Mouse (Mus musculus) adrenal gland, adult (tissue): Measurements from ENCODE around the gene Adamts12.

Experiments
- DNase-seq, 2 experiments: peaks; one replicate each; pipeline ENCODE4 v3.0.0; 2022 to 2023; ENCODE audit warnings: low spot score in 1 of 2; ENCODE audit not compliant: inconsistent age in 2 of 2

Gene Adamts12

DNA sequence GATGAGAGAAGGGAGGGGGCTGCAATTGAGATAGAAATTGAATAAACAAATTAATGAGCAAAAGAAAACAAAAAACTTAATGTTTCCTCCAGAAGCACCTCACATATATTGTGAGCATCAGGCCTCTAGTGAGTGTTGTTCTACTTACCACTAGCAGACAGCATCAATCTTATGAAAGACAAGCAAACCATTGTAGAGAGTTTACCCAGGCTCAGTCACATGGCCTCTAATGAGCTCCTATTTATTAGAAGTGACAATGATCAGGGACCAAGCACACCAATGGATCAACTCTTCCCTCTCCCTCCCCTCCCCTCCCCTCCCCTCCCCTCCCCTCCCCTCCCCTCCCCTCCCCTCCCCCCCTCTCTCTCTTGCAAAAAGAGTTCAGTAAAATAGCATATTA lies 218.6 kb downstream of the Adamts12 start:
- DNase-seq: no peak

DNA sequence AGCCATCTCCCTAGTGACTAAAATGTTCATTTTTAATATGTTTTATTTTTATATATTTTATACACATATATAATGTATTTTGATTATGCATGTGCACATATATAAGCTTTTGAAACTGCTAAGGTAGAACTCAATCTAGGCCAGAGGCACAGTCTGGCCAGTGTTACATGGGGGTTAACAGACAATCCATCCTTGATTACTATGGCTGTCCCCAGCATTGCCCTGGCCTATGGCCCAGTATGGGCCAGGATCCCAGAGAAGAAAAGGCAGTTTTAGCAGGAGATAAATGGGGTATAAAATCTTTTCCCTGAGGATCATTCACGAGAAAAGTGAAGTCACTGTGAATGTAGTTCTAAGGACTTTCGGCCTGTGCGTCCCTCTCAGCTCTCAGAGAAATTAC lies 223.2 kb downstream of the Adamts12 start:
- DNase-seq: no peak

DNA sequence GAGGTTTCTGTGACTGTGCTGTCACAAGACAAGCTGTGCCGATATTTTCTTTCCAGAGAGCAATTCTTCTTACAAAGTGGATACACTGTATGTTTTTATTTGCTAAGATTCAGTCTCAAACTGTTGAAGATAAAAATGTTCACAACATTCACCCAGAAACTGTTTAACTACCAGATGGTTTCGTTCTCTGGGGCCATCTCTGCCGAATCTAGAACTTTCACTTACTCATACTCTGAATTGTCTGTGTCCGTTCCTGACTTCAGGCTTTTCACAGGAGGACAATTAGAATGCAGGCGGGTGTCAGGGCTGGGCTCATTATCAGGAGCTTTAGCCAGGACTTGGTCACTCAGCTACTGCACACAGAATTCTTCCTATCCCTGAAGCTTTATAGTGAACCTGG lies 227.7 kb downstream of the Adamts12 start:
- no peak for DNase-seq

DNA sequence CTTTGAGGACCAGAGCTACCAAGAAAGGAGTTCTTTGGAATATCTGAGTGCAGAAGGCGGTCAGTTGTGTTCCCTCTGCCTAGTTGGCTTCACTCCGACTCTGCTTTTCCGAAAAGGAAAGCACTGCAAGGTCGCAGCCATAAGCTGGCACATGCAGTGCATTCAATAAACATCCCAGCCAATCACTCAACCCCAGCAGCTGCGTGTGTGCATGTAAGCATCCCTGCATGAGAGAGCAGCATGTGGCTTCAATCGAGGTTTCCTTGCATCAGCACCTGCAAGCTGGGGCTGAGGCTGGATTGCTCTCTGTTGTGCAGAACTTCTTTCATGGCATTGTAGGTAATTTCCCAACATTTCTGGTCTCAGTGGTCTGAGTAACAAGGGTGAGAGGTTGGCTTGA lies 230.4 kb downstream of the Adamts12 start:
- DNase-seq: peak in 1 of 2 experiments; percentile 34

DNA sequence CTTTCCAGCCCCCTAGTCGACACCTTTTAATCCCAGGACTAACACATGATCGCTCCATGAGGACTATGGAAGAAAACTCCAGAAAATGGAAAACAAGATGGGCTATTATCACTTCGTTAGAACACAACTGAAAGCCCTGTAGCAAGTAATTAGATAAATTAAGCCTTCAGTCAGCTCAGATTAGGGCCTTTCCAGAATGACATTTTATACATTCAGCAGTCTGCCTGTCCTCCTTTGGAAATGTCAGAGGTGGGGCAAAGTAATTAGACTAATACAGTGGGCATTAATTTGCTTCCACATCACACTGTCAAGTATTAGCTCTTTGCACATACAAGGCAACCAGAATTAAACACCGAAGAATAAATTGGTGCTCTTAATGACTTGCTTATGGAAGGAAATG lies 233.4 kb downstream of the Adamts12 start:
- no peak for DNase-seq

DNA sequence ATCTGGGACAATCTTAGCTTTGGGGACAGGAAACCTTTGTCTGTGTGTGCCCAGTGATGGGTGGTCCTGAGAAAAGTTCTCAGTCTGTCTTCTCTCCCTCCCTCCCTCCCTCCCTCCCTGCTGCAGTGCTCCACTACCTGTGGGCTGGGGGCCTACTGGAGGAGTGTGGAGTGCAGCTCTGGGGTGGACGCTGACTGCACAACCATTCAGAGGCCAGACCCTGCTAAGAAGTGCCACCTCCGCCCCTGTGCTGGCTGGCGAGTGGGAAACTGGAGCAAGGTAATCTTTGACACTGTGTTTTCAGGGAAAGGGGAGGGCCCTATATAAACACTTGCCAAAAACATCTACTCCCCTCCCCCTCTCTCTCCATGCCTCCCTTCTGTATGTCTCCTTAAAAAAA lies 252.5 kb downstream of the Adamts12 start:
- DNase-seq: no peak

DNA sequence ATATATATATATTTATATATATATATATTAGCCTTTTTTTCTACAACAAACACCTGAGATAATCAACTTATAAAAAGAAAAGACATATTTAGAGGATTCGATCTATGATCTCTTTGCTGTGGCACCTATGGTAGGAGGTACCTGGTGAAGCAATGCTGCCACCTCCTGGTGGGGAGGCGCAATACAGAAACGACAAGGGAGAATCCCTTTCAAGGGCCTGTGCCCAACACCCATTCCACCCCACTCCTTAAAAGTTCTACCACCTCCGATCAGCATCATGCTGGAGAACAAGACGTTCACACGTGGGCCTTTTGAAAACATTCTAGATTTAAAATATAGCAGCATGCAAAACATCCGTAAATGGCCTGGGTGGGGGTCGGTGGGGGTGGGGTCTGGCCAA lies 255.9 kb downstream of the Adamts12 start:
- DNase-seq: peak; percentile 34 to 81

DNA sequence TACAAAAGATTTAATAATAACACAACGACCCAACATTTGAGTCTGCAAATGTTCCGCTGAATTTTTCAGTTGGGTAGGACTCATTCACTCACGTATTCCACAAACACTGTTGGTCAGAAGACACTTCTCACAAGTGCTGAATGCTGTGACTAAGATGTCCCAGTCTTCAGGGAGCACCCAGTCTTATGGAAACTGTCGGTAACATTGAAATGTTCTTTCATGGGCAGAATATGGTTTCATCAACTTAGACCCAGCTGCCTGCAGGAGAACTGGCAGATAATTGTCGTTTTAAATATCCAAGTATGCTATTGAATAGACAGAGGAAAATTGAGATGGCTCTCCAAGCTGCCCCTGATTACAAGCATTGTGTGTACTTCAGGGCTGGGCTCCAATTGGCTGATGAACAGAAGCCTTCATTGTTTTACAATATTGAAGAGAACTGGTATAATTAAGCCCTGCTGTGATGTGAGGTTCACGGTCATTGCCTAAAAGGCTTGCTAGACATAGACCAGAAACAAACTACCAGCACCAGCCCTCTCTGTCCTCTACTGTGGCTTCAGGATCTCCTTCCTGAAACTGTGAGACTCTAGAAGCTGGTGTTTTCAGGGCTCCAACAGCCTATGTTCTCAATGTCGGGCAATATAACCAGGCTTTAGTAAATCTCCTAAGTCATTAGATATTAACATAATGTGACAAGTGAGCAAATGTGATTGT lies 275.0 kb downstream of the Adamts12 start:
- DNase-seq: no peak

DNA sequence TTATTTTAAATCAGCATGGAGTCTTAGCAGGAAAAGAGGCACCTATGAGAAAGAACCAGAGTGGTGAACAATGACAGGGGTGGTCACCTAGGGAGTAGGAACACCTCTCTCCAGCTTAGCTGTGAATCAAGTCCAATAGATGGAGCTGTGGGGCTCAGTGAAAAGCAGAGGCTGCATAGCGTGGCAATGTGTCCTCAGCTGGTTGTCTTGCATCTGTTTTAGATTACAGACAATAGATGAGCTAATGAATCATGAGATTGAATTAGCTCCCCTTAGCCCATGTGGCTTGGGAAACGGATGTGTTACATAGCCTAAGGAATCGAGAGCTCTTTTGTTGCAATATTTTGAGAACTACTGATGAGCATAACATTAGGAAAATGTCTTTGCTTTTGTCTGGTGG lies 291.3 kb downstream of the Adamts12 start:
- peak in 1 of 2 experiments; percentile 25 for DNase-seq

DNA sequence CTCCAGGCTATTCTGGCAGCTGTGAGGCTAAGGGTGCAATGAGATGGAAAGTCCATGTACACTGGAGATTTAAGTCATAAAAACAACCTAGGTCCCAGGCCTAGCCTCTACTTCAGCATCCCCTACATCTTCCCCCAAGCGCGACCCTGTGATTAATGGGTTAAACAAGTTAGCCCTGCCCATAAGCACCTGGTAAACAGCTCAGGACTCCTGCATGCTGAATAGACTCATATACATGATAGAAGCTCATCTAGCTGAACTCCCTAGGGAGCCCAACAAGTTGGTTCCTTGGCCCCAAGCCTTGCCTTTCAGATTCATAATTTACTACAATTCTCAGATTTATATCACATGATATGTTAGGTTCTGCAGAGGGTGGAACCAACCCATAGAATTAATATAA lies 292.9 kb downstream of the Adamts12 start:
- DNase-seq: no peak

DNA sequence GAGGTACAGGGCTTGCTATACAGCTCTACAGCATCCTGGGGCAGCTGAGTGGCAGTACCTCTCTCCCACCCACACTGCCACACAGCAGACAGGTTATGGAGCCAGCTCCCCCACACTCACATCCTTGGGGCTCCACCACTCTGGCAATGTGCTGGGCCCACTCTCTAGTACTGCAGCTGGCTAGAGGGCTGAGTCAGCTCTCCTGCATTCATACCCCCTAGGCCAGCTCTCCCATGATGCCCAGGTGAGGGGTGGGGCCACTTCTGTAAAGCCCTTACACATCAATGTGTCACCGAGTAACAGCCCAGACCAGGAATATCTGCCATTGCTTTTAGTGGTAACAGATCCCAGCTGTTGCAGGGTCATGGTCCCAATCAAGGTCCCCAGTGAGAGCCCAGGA lies 296.3 kb downstream of the Adamts12 start:
- no peak for DNase-seq

DNA sequence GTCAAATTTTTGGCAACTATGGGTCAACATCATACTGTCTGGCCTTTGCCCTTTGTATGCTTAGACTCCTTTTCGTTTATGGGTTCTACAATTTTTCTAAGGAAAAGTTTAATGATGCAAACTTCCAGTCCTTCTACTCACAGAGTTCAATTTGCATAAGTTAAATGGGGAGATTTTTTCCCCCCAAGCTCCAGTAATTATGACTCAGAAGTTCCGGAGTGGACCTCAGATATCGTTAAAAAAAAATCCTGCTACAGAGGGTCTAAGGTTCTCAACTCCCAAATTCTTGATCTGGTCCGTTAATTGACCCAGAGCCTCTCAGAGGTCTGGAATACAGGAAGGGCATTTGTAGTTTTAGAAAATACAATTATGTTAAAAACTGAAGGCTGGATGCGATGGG lies 297.2 kb downstream of the Adamts12 start:
- DNase-seq: no peak

DNA sequence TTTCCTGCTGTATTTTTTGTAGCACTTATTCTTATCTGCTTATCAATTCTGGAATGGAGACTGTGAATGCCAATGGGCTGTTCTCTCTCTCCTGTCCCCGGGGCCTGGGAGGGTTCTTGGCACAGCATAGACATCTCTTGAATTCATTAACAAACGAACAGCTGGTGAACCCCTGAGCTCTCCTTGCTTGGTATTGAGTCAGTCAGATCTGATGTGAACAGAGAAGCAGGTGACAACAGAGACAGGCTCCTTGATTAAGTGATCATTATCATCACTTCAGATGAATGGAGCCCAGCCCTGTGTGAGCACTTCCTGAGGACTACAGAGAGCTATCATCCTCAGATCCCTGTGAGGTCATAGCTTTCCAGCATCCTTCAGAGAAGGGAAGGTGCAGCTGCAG lies 299.5 kb downstream of the Adamts12 start:
- DNase-seq: no peak

DNA sequence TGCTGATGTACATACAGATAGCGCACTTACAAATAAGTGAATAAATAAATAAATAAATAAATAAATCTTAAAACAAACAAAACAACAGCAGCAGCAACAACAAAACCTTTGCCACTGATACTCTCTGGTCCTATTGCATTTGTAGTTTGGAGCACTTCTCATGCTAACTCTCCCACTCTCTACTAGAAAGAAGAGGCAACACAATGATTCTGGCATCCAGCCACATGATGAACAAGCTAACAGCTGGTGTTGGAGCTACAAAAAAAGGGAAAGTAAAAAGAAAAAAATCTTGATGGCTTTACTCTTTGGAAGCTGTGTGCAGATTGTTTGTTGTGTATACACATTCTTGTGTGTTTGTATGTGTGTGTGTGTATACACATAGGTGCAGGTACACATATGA lies 300.2 kb downstream of the Adamts12 start:
- DNase-seq: no peak

DNA sequence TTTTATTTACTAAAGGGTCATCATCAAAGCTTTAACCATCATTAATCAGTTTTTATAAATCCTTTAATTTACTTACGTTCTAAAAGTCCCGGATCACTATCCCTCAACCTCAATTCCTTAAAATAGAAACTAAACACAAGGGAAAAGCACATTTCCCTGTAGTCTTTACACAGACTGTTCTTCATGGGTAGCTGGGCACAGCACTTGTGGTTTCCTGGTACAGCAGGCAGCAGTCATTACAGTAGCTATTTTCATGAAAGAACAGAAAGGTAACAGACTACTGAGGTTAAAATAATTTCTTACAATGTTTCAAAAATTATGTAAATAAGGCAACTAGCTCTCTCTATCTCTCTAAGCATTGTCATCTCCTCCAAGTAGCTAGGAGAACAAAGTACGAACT lies 305.0 kb downstream of the Adamts12 start:
- no peak for DNase-seq

DNA sequence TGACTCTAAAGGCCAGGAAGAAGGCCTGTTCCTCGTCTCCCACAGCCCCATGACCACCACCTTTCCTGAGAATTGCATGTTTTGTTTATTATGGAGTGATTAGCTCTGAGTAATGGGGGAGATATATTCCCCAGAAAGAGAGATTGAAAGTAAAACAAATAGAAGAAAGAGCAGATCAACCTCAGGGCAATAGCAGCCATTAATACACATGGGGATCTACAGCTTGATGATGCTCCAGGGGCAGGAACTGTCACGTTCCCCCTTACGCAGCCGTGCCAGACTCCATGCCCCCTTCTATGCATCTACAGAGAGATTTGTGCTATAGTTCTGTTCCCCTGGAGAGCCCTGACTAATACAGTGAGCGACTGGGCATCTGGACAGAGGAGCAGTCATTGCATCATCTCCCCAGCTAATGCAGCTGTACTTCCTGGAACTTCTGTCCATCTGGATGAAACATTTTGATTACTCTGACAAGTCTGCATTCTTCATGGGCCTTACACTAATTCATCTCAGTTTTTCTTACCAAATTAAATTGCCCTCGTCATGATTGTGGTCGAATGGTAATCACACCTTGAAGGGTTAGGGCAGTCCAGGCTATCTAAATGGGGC lies 306.0 kb downstream of the Adamts12 start:
- DNase-seq: no peak

DNA sequence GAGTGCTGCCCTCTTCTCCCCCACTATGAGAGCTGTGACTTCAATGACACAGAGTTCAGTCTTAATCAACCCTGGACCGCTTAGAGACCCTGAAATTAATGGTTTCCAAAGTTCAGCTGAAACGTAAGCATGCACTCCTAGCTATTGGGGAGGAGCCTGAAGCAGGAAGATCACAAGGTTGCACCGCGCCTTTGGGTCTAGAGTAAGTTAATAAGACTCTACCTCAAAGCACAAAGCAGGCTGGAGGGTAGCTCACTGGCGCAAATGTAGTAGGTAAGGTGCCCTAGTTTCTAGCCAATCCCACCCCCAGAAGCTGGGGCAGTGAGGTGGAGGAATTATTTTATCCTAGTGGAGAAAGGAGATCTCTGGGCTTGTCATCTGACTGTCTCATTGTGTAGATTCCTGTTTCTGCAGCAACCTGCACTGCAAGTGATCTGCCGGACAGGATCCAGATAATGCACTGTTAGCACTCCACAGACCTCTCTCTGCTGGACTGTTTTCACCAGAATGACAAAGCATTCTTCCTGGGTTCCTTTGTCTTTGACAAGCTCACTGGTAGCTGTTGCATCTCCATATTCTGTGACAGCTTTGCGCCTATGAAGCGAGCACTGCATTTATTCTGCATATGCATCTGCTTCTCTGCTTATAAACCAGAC lies 315.0 kb downstream of the Adamts12 start:
- DNase-seq: no peak

DNA sequence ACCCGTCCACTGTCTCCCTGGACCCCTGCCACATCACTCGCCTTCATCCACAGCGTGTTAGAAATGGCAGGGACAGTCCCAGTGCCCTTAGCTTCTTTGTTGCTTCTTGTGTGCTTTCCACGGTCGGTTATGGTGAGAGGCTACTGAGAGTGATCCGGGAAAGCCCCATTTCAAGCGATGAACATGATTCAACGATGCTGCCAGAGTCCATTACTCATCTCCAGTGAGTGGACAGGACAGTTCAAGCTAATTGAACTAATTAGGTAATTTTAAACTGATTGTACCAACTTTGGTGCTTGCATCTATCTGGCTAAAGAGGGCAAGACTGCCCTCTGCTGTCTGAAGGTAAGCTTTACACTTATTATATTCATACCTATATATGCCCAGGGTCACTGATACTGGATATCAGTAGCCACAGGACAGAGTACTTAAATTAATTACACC lies 315.5 kb downstream of the Adamts12 start:
- peak in 1 of 2 experiments; percentile 61 for DNase-seq

DNA sequence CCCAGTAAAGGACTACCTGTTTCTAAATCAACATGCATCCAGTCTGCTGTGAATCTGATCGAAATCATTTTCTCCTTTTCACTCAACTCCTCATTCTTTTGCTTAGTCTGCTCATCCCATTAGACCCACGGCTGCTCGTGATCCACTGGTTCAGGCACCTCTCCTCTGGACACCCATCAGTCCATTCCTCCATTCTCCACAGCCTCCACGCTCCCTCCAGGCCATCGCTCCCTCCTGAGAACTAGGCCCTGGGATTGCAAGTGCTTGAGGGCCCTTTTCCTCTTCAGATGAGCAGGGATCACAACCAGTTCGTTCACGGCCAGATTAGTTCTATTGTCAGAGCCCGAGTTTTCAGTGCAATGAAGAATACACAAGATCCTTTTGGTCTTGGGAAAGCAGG lies 316.0 kb downstream of the Adamts12 start:
- DNase-seq: no peak

DNA sequence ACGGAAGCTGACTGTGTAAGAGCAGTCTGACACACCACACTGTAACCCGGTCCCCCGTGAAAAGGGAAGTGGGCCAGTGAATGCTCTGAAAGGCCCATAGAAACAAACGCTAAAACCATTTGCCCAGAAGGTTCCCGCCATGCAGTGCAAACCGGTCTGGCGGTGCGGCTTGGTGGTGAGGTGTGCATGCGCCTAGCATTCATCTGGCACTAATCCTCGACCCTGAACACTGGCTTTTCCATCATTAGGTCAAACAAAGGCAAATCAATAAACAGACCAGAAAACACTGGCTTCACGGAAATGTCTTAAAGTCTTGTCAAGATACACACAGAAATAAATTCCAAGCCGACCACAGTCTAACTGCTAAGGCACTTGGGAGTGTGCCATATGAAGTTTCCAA lies 318.0 kb downstream of the Adamts12 start:
- DNase-seq: no peak

DNA sequence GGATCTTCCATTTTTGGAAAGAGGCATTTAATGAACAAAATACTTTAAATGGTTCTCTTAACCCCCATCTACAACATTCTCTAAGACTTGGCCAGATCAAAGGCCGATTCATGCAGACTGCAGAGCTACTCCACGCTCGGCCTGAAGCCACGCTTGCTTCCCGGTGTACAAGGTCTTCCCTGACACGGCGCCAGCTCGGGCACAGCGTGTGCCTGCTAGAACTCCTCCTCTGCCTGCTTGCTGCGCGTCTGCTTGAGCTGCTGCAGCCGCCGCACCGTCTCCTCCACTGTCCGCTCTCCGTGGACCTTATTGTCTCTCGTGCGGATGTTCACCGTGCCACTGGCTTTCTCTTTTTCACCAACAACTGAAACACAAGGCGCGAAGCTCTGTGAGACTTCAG lies 319.2 kb downstream of the Adamts12 start:
- DNase-seq: peak in 1 of 2 experiments; percentile 14

DNA sequence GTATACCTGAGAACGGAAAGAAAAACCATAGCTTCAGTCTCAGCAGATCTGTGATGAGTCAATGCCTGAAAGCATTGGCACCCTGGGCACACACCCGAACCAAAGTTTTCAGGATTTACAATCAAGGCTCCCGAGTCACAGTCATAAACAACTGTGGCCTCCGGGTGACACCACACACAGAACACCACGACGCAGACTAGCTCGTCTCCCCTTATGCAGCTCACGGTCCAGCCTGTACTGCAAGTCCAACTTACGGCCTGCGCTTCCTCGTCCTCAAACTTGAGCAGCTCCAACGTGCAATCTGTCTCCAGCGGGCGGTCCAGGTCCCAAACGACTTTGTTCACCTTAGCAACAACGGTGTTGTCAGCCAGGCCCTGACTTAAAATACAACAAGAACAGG lies 328.3 kb downstream of the Adamts12 start:
- DNase-seq: peak in 1 of 2 experiments; percentile 14
